Mouse (Mus musculus) liver, postnatal 0 days (tissue): Measurements from ENCODE around the gene Golm1.

Source experiments
- CTCF ChIP-seq: sonication (generic); IDR thresholded peaks from 2 replicates; pipeline ENCODE4 v1.5.1; 2016; ENCODE audit warnings: antibody characterized with exemption, low read depth
- EP300 ChIP-seq: IDR thresholded peaks from 2 replicates; pipeline ENCODE4 v1.6.1; 2016; ENCODE audit warnings: antibody characterized with exemption, low read depth, mild to moderate bottlenecking

DNA sequence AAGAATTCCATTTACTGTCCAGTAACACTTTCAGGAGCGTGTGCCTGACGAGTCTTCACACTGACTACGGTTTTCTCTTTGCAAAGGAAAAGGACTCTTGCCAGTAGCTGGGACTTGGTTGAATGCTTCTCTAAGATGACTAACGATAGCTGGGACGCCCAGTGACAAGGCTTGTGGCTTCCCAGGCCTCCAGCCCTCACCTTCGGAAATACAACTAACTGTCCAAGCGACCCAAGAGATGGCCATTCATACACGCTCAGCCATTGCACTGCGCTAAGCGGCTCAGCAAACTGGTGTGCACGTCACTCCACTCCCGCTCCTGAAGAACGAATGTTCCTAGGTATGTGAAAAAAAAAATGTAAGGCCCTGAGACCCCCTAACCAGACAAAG is 855 bp downstream of the Golm1 start:
- TF ChIP-seq CTCF (no peak), EP300 (no peak)
